Mouse (Mus musculus): ENCODE measurements at regions not wholly inside any gene's neighbourhood (a gene's known extent, or its start where the extent isn't known, plus 50 kb on each side); places are given as distances from the start of the nearest gene placed in this dataset.

DNA sequence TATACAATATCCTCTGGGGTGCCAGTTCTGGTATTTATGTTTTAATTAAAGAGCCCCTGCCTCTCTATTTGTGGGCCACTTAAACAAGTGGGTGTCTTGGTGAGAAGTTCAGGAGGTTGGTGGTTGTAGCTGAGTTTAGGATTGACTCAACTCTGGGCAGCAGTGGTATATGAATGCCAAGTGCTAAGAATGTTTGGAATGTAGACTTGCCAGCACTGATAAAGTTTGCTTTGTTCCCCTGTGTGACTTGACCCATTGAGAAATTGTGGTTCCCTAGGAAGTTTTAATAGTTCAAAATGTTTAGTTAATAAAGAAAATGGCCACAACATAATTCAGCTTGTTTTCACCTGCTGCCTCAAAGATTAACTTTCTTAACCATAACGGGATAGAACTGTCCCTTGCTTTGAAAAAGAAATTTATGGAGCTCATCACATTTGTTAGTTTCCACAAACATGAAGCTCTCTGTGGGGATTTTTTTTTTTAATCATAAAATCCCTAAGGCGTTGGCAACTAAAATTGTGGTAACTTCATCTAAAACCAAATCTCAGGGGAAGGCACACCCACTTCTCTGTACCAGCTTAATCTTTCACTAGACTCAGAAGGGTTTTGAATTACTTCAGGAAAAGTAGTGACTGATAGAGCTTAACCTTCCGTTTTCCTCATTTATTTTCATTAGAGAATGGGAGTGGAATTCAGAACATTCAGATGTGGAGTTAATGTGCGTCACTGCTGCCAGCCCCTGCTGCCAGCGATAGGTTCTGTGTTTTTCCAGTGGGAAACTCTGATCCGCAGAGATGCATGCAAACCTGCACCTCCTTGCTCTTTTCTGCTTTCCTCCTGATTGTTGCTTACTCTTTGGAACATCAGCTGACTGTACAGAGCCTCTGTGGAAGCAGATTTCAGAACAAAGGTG lies 126.4 kb downstream of the Ogfrl1 start:
- TF ChIP-seq CTCF (IDR thresholded peaks at IDR 0.05; ENCODE audit: control insufficient read depth, insufficient read depth, low read length) (no peak), POLR2A (IDR thresholded peaks at IDR 0.05; ENCODE audit: borderline replicate concordance, control insufficient read depth, low read depth, low read length) (no peak)
- no peaks in the 10 kb centered on the region for H3K4me1 ChIP-seq (ENCODE audit: control insufficient read depth, insufficient read depth, low read length)
- no peak overlapping the region for H3K4me3 ChIP-seq (replicated peaks; ENCODE audit: control insufficient read depth, low read depth, low read length)
- no peak overlapping the region for H3K27ac ChIP-seq (ENCODE audit: control insufficient read depth, insufficient read depth, low read depth, low read length, poor library complexity)
- WGBS = 64% methylated on average over 6 of the region's 6 CpGs

GRCm38 (mm10) chr1:23268062-23268461 lies 129.5 kb downstream of the Ogfrl1 start:
- TF ChIP-seq CTCF (IDR thresholded peaks at IDR 0.05; ENCODE audit: control insufficient read depth, insufficient read depth, low read length) (no peak), POLR2A (IDR thresholded peaks at IDR 0.05; ENCODE audit: borderline replicate concordance, control insufficient read depth, low read depth, low read length) (no peak)
- Histone ChIP-seq H3K27ac (ENCODE audit: control insufficient read depth, insufficient read depth, low read depth, low read length, poor library complexity) (no peak overlapping the region), H3K4me3 (replicated peaks; ENCODE audit: control insufficient read depth, low read depth, low read length) (no peak overlapping the region), H3K4me1 (ENCODE audit: control insufficient read depth, insufficient read depth, low read length) (no peaks in the 10 kb centered on the region)

DNA sequence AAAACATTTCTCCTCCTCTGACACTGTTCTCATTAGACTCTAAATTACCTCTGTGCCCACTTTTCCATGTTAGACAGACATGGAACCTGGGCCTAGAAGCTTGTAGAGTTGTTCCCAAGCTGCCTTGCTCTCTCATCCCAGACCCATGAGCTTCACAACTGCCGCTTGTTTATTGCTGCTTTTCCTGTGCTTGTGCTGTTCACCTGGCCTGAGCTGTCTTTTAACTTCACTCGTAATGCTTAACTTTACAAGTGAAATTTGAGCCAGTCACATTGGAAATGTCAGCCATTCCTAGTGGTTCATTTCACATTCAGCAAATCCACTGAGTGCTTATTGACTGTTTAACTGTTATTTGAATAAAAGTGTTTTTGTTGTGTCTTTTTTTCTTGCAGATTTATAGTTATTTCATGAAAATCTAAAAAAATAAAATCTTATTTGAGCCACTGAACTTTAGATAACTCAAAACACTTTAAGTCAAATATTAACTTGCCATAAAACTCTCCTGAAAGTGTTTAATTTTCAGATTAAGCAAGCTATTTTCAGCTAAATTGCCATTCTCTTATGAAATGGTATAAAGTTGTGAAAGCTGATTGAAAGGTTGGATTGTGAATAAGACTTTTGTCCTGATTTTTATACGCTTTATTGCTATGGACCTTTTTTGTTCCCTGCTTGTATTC lies 131.9 kb downstream of the Ogfrl1 start:
- Histone ChIP-seq H3K4me3 (replicated peaks; ENCODE audit: control insufficient read depth, low read depth, low read length) (no peak overlapping the region), H3K27ac (ENCODE audit: control insufficient read depth, insufficient read depth, low read depth, low read length, poor library complexity) (no peak overlapping the region), H3K4me1 (ENCODE audit: control insufficient read depth, insufficient read depth, low read length) (no peaks in the 10 kb centered on the region)
- 90% methylated on average over 3 of the region's 3 CpGs for WGBS
- TF ChIP-seq CTCF (IDR thresholded peaks at IDR 0.05; ENCODE audit: control insufficient read depth, insufficient read depth, low read length) = no peak
- TF ChIP-seq POLR2A (IDR thresholded peaks at IDR 0.05; ENCODE audit: borderline replicate concordance, control insufficient read depth, low read depth, low read length) = no peak

DNA sequence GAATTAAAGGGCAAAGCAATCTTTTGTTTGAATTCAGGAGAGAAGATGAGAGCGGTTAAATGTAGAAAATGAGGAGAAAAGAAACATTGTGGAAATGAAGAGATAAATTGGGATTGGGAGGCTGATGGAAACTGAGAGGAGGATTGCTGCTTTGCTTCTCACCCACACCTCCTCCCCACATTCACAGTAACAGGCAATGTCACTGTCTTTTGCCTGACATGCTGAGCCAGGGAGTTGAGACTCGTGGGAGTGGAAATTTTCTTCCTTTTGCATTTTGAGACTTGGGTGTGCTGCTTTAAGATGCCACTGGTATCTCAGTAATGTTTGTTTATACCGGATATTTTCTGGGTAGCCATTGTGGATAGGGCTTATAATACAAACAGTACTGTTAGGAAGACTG lies 133.3 kb downstream of the Ogfrl1 start:
- Histone ChIP-seq H3K4me1 (ENCODE audit: control insufficient read depth, insufficient read depth, low read length) (no peaks in the 10 kb centered on the region), H3K27ac (ENCODE audit: control insufficient read depth, insufficient read depth, low read depth, low read length, poor library complexity) (no peak overlapping the region), H3K4me3 (replicated peaks; ENCODE audit: control insufficient read depth, low read depth, low read length) (no peak overlapping the region)
- WGBS = 79% methylated on average over 3 of the region's 3 CpGs
- TF ChIP-seq POLR2A (IDR thresholded peaks at IDR 0.05; ENCODE audit: borderline replicate concordance, control insufficient read depth, low read depth, low read length) (no peak), CTCF (IDR thresholded peaks at IDR 0.05; ENCODE audit: control insufficient read depth, insufficient read depth, low read length) (no peak)

DNA sequence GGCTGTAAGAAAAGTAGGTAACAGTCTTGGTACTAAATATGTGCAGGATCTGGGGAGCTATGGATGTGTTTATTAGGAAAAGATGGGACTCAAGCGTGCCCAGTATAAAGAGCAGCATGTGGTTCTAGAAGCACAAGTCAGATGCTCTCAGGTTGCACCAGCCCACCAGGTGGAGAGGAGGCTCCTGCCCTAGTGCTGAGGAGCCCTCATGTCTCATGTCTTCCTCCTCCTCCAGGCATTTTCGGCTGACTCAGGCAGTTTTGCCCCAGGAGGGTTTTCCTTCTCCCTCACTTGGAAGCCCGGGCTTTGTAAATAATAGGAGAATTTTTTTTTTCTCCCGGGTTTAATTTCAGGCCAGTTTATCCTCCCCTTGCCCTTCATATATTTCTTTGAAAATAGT lies 133.8 kb downstream of the Ogfrl1 start:
- Histone ChIP-seq H3K4me1 (ENCODE audit: control insufficient read depth, insufficient read depth, low read length) (no peaks in the 10 kb centered on the region), H3K27ac (ENCODE audit: control insufficient read depth, insufficient read depth, low read depth, low read length, poor library complexity) (no peak overlapping the region), H3K4me3 (replicated peaks; ENCODE audit: control insufficient read depth, low read depth, low read length) (no peak overlapping the region)
- WGBS = 75% methylated on average over 4 of the region's 4 CpGs
- no peak for TF ChIP-seq CTCF (IDR thresholded peaks at IDR 0.05; ENCODE audit: control insufficient read depth, insufficient read depth, low read length)
- TF ChIP-seq POLR2A (IDR thresholded peaks at IDR 0.05; ENCODE audit: borderline replicate concordance, control insufficient read depth, low read depth, low read length) = no peak

GRCm38 (mm10) chr1:23261652-23262051 lies 135.9 kb downstream of the Ogfrl1 start:
- WGBS = 87% methylated on average over 3 of the region's 3 CpGs
- TF ChIP-seq POLR2A (IDR thresholded peaks at IDR 0.05; ENCODE audit: borderline replicate concordance, control insufficient read depth, low read depth, low read length) (no peak), CTCF (IDR thresholded peaks at IDR 0.05; ENCODE audit: control insufficient read depth, insufficient read depth, low read length) (no peak)
- H3K4me3 ChIP-seq (replicated peaks; ENCODE audit: control insufficient read depth, low read depth, low read length) = no peak overlapping the region

DNA sequence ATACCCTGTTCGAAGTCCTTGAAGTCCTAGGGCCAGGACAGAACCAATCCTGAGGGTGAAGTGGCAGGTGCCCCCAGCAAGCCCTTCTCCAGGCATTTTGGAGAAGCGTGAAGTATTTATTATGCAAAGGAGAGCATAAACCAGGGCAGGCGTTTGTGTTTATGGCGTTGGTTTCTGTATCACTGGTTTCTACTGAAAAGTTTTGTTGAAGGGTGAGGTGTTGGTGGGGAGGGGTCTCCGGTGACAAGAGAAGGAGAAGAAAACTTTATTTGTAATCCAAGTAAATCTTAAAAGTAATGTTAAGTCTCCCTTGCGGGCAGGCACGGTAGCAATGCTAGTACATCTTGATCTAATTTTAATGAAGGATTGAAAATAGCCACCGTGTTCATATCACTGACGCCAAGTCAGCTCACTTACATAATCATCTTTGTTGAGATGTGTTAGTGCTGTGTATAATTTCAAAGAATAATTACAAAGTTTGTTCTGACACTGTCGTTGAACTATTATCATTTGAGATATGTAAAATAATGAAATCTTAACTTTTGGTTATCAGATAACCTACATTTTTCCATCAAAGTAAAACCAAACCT lies 140.2 kb downstream of the Ogfrl1 start:
- 45% methylated on average over 10 of the region's 10 CpGs for WGBS
- Histone ChIP-seq H3K27ac (ENCODE audit: control insufficient read depth, insufficient read depth, low read depth, low read length, poor library complexity) (no peak overlapping the region), H3K4me3 (replicated peaks; ENCODE audit: control insufficient read depth, low read depth, low read length) (peak overlapping the region; percentile 84), H3K4me1 (ENCODE audit: control insufficient read depth, insufficient read depth, low read length) (peaks cover 1% of the 10 kb centered on the region; the same call in 1 of the 2 replicates)
- TF ChIP-seq POLR2A (IDR thresholded peaks at IDR 0.05; ENCODE audit: borderline replicate concordance, control insufficient read depth, low read depth, low read length) = no peak
- no peak for TF ChIP-seq CTCF (IDR thresholded peaks at IDR 0.05; ENCODE audit: control insufficient read depth, insufficient read depth, low read length)

More at GRCm38 (mm10) chr1:23261652-23262051, 135.9 kb downstream of the Ogfrl1 start:
- no peak overlapping the region for H3K27ac ChIP-seq (ENCODE audit: control insufficient read depth, insufficient read depth, low read depth, low read length, poor library complexity)
- H3K4me1 ChIP-seq (ENCODE audit: control insufficient read depth, insufficient read depth, low read length) = no peaks in the 10 kb centered on the region

- Histone ChIP-seq H3K4me3 (replicated peaks; ENCODE audit: control insufficient read depth, low read depth, low read length) (peak overlapping the region; percentile 84), H3K27ac (ENCODE audit: control insufficient read depth, insufficient read depth, low read depth, low read length, poor library complexity) (peak overlapping the region; percentile 67), H3K4me1 (ENCODE audit: control insufficient read depth, insufficient read depth, low read length) (peaks cover 1% of the 10 kb centered on the region; the same call in 1 of the 2 replicates)
- TF ChIP-seq POLR2A (IDR thresholded peaks at IDR 0.05; ENCODE audit: borderline replicate concordance, control insufficient read depth, low read depth, low read length) (no peak), CTCF (IDR thresholded peaks at IDR 0.05; ENCODE audit: control insufficient read depth, insufficient read depth, low read length) (no peak)
- WGBS = 1% methylated on average over 45 of the region's 45 CpGs
Observed at GRCm38 (mm10) chr1:23256630-23257001, 141.0 kb downstream of the Ogfrl1 start.

All from bone marrow, adult 2 months (tissue).